Mouse (Mus musculus): ENCODE data around the gene Unc93b1. TPM values are rescaled to one million over a fixed set of nuclear protein-coding genes. Genes with fewer than 3 reads are reported as not detected.
A peak's percentile ranks its signal among the peaks of the same experiment; 100 is the strongest.

The Unc93b1 gene
- polyA plus RNA-seq, 1 experiment from 2014 or later, result 12.4 TPM

GRCm38 (mm10) chr19:3929211-3929941 is 5.6 kb upstream of the Unc93b1 start, which contains the start of gene Aldh3b1:
TSS of gene Aldh3b1 (minus strand) at chr19:3929808.
- H3K4me2 ChIP-seq, result peak within 1 kb of the TSS; percentile 27
- no peaks in the 10 kb centered on the region for H3K36me3 ChIP-seq
- peak within 1 kb of the TSS; percentile 87 for H3K27ac ChIP-seq (replicated peaks)
- peak; percentile 54 for ATAC-seq (ENCODE audit: extremely low read depth, insufficient number of reproducible peaks, low FRiP score, low TSS enrichment)
- no peaks in the 10 kb centered on the region for H3K9me3 ChIP-seq
- peak within 1 kb of the TSS; percentile 58 for H3K9ac ChIP-seq
- H3K4me3 ChIP-seq, result no peak within 1 kb of the TSS
- H3K4me1 ChIP-seq, result peaks cover 36% of the 10 kb centered on the region
- no peaks in the 10 kb centered on the region for H3K27me3 ChIP-seq (replicated peaks)
- WGBS, result 39% methylated on average over 12 of the region's 12 CpGs

GRCm38 (mm10) chr19:3930262-3931057 is 4.5 kb upstream of the Unc93b1 start:
- H3K27me3 ChIP-seq (replicated peaks), result no peaks in the 10 kb centered on the region
- 67% methylated on average over 21 of the region's 21 CpGs for WGBS
- H3K36me3 ChIP-seq, result no peaks in the 10 kb centered on the region
- H3K4me2 ChIP-seq, result peak overlapping the region; percentile 27
- H3K27ac ChIP-seq (replicated peaks), result peak overlapping the region; percentile 87
- no peak overlapping the region for H3K4me3 ChIP-seq
- peaks cover 39% of the 10 kb centered on the region for H3K4me1 ChIP-seq
- ATAC-seq (ENCODE audit: extremely low read depth, insufficient number of reproducible peaks, low FRiP score, low TSS enrichment), result no peak
- no peaks in the 10 kb centered on the region for H3K9me3 ChIP-seq
- peak overlapping the region; percentile 58 for H3K9ac ChIP-seq

- Histone ChIP-seq H3K36me3 (no peaks in the 10 kb centered on the region), H3K27ac (replicated peaks) (no peak overlapping the region), H3K4me3 (no peak overlapping the region), H3K4me1 (peaks cover 42% of the 10 kb centered on the region), H3K9me3 (no peaks in the 10 kb centered on the region), H3K9ac (no peak overlapping the region), H3K4me2 (no peak overlapping the region), H3K27me3 (replicated peaks) (peaks cover 7% of the 10 kb centered on the region; the same call in 1 of the 2 replicates)
- WGBS, result 85% methylated on average over 9 of the region's 9 CpGs
- ATAC-seq (ENCODE audit: extremely low read depth, insufficient number of reproducible peaks, low FRiP score, low TSS enrichment), result no peak
Observed at GRCm38 (mm10) chr19:3931716-3932115, 3.3 kb upstream of the Unc93b1 start.

GRCm38 (mm10) chr19:3935896-3936850 is 1.2 kb downstream of the Unc93b1 start:
- peak overlapping the region; percentile 68 for H3K4me3 ChIP-seq
- H3K36me3 ChIP-seq, result no peaks in the 10 kb centered on the region
- WGBS, result 8% methylated on average over 22 of the region's 22 CpGs
- peak overlapping the region; percentile 8; the same call in 1 of the 2 replicates for H3K27ac ChIP-seq (replicated peaks)
- H3K4me1 ChIP-seq, result peaks cover 14% of the 10 kb centered on the region
- H3K27me3 ChIP-seq (replicated peaks), result peaks cover 13% of the 10 kb centered on the region
- no peak for ATAC-seq (ENCODE audit: extremely low read depth, insufficient number of reproducible peaks, low FRiP score, low TSS enrichment)
- peak overlapping the region; percentile 96 for H3K4me2 ChIP-seq
- no peaks in the 10 kb centered on the region for H3K9me3 ChIP-seq
- H3K9ac ChIP-seq, result peak overlapping the region; percentile 83

GRCm38 (mm10) chr19:3942315-3942714 is 7.3 kb downstream of the Unc93b1 start:
- WGBS, result 78% methylated on average over 7 of the region's 7 CpGs
- no peak overlapping the region for H3K4me2 ChIP-seq
- no peaks in the 10 kb centered on the region for H3K9me3 ChIP-seq
- H3K27me3 ChIP-seq (replicated peaks), result peaks cover 25% of the 10 kb centered on the region
- ATAC-seq (ENCODE audit: extremely low read depth, insufficient number of reproducible peaks, low FRiP score, low TSS enrichment), result no peak
- H3K4me3 ChIP-seq, result no peak overlapping the region
- H3K27ac ChIP-seq (replicated peaks), result no peak overlapping the region
- H3K36me3 ChIP-seq, result no peaks in the 10 kb centered on the region
- peaks cover 12% of the 10 kb centered on the region for H3K4me1 ChIP-seq
- H3K9ac ChIP-seq, result no peak overlapping the region

- peaks cover 25% of the 10 kb centered on the region for H3K27me3 ChIP-seq (replicated peaks)
- H3K27ac ChIP-seq (replicated peaks), result no peak overlapping the region
- H3K4me1 ChIP-seq, result peaks cover 12% of the 10 kb centered on the region
- no peaks in the 10 kb centered on the region for H3K36me3 ChIP-seq
- no peak for ATAC-seq (ENCODE audit: extremely low read depth, insufficient number of reproducible peaks, low FRiP score, low TSS enrichment)
- H3K4me2 ChIP-seq, result peak overlapping the region; percentile 65
- peak overlapping the region; percentile 40 for H3K4me3 ChIP-seq
- 15% methylated on average over 27 of the region's 27 CpGs for WGBS
- peak overlapping the region; percentile 40 for H3K9ac ChIP-seq
- no peaks in the 10 kb centered on the region for H3K9me3 ChIP-seq
Observed at GRCm38 (mm10) chr19:3942986-3943735, 8.2 kb downstream of the Unc93b1 start.

- Histone ChIP-seq H3K9me3 (0 out of 2 replicates have a peak, but pooled peaks cover 3% of the 10 kb centered on the region), H3K4me2 (0 out of 2 replicates have a peak overlapping the region, but pooled peaks have one; percentile 11), H3K27ac (replicated peaks) (peak overlapping the region; percentile 54), H3K4me1 (peaks cover 12% of the 10 kb centered on the region), H3K36me3 (no peaks in the 10 kb centered on the region), H3K4me3 (no peak overlapping the region), H3K27me3 (replicated peaks) (peaks cover 25% of the 10 kb centered on the region), H3K9ac (peak overlapping the region; percentile 58)
- WGBS, result 20% methylated on average over 10 of the region's 10 CpGs
- peak; percentile 32; the same call in 1 of the 2 replicates for ATAC-seq (ENCODE audit: extremely low read depth, insufficient number of reproducible peaks, low FRiP score, low TSS enrichment)
Observed at GRCm38 (mm10) chr19:3945872-3946564, 11.0 kb downstream of the Unc93b1 start.

GRCm38 (mm10) chr19:3946715-3947114 is 11.7 kb downstream of the Unc93b1 start:
- H3K27me3 ChIP-seq (replicated peaks), result peaks cover 25% of the 10 kb centered on the region
- H3K27ac ChIP-seq (replicated peaks), result peak overlapping the region; percentile 54
- H3K9ac ChIP-seq, result no peak overlapping the region
- WGBS, result 17% methylated on average over 2 of the region's 2 CpGs
- peaks cover 12% of the 10 kb centered on the region for H3K4me1 ChIP-seq
- 0 out of 2 replicates have a peak, but pooled peaks cover 3% of the 10 kb centered on the region for H3K9me3 ChIP-seq
- H3K4me3 ChIP-seq, result no peak overlapping the region
- no peaks in the 10 kb centered on the region for H3K36me3 ChIP-seq
- no peak overlapping the region for H3K4me2 ChIP-seq
- ATAC-seq (ENCODE audit: extremely low read depth, insufficient number of reproducible peaks, low FRiP score, low TSS enrichment), result no peak

- no peak overlapping the region for H3K9ac ChIP-seq
- no peak overlapping the region for H3K4me3 ChIP-seq
- WGBS, result 76% methylated on average over 3 of the region's 3 CpGs
- H3K36me3 ChIP-seq, result no peaks in the 10 kb centered on the region
- H3K9me3 ChIP-seq, result 0 out of 2 replicates have a peak, but pooled peaks cover 3% of the 10 kb centered on the region
- no peak overlapping the region for H3K27ac ChIP-seq (replicated peaks)
- H3K4me1 ChIP-seq, result peaks cover 12% of the 10 kb centered on the region
- H3K27me3 ChIP-seq (replicated peaks), result peaks cover 16% of the 10 kb centered on the region
- ATAC-seq (ENCODE audit: extremely low read depth, insufficient number of reproducible peaks, low FRiP score, low TSS enrichment), result no peak
- no peak overlapping the region for H3K4me2 ChIP-seq
Observed at GRCm38 (mm10) chr19:3947813-3948212, 12.8 kb downstream of the Unc93b1 start.

- ATAC-seq (ENCODE audit: extremely low read depth, insufficient number of reproducible peaks, low FRiP score, low TSS enrichment), result no peak
- Histone ChIP-seq H3K27me3 (replicated peaks) (peaks cover 9% of the 10 kb centered on the region), H3K9ac (no peak overlapping the region), H3K9me3 (0 out of 2 replicates have a peak, but pooled peaks cover 3% of the 10 kb centered on the region), H3K4me3 (no peak overlapping the region), H3K4me2 (no peak overlapping the region), H3K4me1 (peaks cover 12% of the 10 kb centered on the region), H3K36me3 (no peaks in the 10 kb centered on the region), H3K27ac (replicated peaks) (no peak overlapping the region)
- WGBS, result 65% methylated on average over 14 of the region's 14 CpGs
Observed at GRCm38 (mm10) chr19:3948546-3948945, 13.6 kb downstream of the Unc93b1 start.

All from heart, embryonic 13.5 days (tissue).